Mouse (Mus musculus) G1E (cell line): ENCODE data around the gene Shisa7.
"Not testable (repeated sequence)": the region's sequence is repeated elsewhere in the genome, so short reads cannot be mapped to it uniquely, and the experiment has no call there.

Experiments used
- CTCF ChIP-seq: IDR thresholded peaks from 2 replicates; pipeline ENCODE4 v1.5.1; 2012; ENCODE audit warnings: low read depth, low read length, inconsistent platforms, mixed read lengths
- GATA1 ChIP-seq: IDR thresholded peaks from 2 replicates; pipeline ENCODE4 v1.6.1; 2012; ENCODE audit warnings: borderline replicate concordance, low read length, inconsistent platforms, mixed read lengths
- POLR2AphosphoS5 ChIP-seq: IDR thresholded peaks from 2 replicates; pipeline ENCODE4 v1.6.1; 2012; ENCODE audit warnings: low read depth, low read length, inconsistent platforms; ENCODE audit not compliant: insufficient replicate concordance
- TAL1 ChIP-seq: conservative IDR thresholded peaks from 2 replicates; pipeline ENCODE4 v1.6.1; 2012; ENCODE audit warnings: low read depth, low read length, inconsistent platforms, mixed read lengths

DNA sequence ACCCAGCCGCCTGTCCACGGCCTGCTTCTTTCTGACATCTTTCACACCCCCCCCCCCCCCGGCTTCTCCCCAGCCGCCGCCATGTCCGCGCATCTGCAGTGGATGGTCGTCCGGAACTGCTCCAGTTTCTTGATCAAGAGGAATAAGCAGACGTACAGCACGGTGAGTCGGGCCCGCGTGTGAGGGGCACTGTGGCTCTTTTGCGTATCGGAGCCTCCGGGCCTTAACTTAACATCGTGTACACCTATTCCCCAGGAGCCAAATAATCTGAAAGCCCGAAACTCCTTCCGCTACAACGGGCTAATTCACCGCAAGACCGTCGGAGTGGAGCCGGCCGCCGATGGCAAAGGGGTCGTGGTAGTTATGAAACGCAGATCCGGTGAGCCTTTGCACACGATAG lies 51.2 kb downstream of the Shisa7 start:
- TF ChIP-seq POLR2AphosphoS5, TAL1, CTCF, GATA1: not testable (repeated sequence)
